9 mouse cellular contexts compared by ENCODE assay signal in genomic region chr7:126702358-126702757, GRCm38 (mm10). TPM values are rescaled to one million over a fixed set of nuclear protein-coding genes. Genes with fewer than 3 reads are reported as not detected.
A peak's percentile ranks its signal among the peaks of the same experiment; 100 is the strongest.
DNase-seq lines count a peak whose midpoint lies in the region; ATAC-seq and TF ChIP-seq lines count a peak whose summit lies in the region.
"Had no signal": no experiment of that assay in that cellular context is flagged by ENCODE, and none has a peak within 500 bp of the region (broad histone marks: within the 10 kb centered on the region; RNA-seq: fewer than 3 reads in every experiment).

No protein-coding gene starts in this region.

- H3K27ac ChIP-seq in forebrain, postnatal 0 days (ENCODE audit: low read depth, low read length) = no peak overlapping the region
- no peak overlapping the region for H3K27ac ChIP-seq in midbrain, embryonic 12.5 days (replicated peaks)
- H3K27ac ChIP-seq in embryonic facial prominence, embryonic 10.5 days (replicated peaks) = no peak overlapping the region
- H3K27ac ChIP-seq in kidney, adult 2 months (ENCODE audit: insufficient read depth, low read depth, low read length) = no peak overlapping the region

- DNase-seq in spleen, adult 18-20 months = peak; percentile 50 to 65
- DNase-seq in spleen, adult 12 weeks (ENCODE audit: low spot score) = no peak
- no peak for DNase-seq in forebrain, postnatal 0 days
- peak; percentile 69 to 84 for DNase-seq in thymus, postnatal 36 days
- no peak for DNase-seq in embryonic facial prominence, embryonic 10.5 days (ENCODE audit: low spot score)
- no peak for DNase-seq in ovary, postnatal 14 days (ENCODE audit: low spot score)
- DNase-seq in kidney, adult 2 months = no peak
- DNase-seq: kidney, postnatal 10 days had no signal

- no peak for ATAC-seq in forebrain, postnatal 0 days
- no peak for ATAC-seq in midbrain, embryonic 12.5 days (ENCODE audit: low FRiP score, low read depth)

- peak overlapping the region; percentile 66 for H3K4me2 ChIP-seq in forebrain, postnatal 0 days (ENCODE audit: low read depth)
- H3K4me2 ChIP-seq in midbrain, embryonic 12.5 days (replicated peaks) = no peak overlapping the region

- H3K36me3 ChIP-seq in forebrain, postnatal 0 days (ENCODE audit: insufficient read depth) = peaks cover 26% of the 10 kb centered on the region
- peaks cover 16% of the 10 kb centered on the region for H3K36me3 ChIP-seq in midbrain, embryonic 12.5 days
- peaks cover 29% of the 10 kb centered on the region for H3K36me3 ChIP-seq in embryonic facial prominence, embryonic 10.5 days (replicated peaks)
- no peaks in the 10 kb centered on the region for H3K36me3 ChIP-seq in kidney, adult 2 months (ENCODE audit: control insufficient read depth, insufficient read depth, low read length)

- H3K27me3 ChIP-seq in forebrain, postnatal 0 days (ENCODE audit: insufficient read depth, low read length) = no peaks in the 10 kb centered on the region
- H3K27me3 ChIP-seq in midbrain, embryonic 12.5 days = peaks cover 25% of the 10 kb centered on the region
- peaks cover 52% of the 10 kb centered on the region for H3K27me3 ChIP-seq in embryonic facial prominence, embryonic 10.5 days (replicated peaks; ENCODE audit: low read depth, poor library complexity, severe bottlenecking)
- H3K27me3 ChIP-seq in kidney, adult 2 months (replicated peaks; ENCODE audit: control insufficient read depth, insufficient read depth, low read length) = 0 out of 2 replicates have a peak, but pooled peaks cover 2% of the 10 kb centered on the region

- WGBS in forebrain, postnatal 0 days = 88% methylated on average over 6 of the region's 6 CpGs
- WGBS in midbrain, embryonic 12.5 days = 88% methylated on average over 6 of the region's 6 CpGs
- 79% methylated on average over 6 of the region's 6 CpGs for WGBS in embryonic facial prominence, embryonic 10.5 days
- WGBS in kidney, adult 2 months = 86% methylated on average over 6 of the region's 6 CpGs

- TF ChIP-seq CTCF in forebrain, postnatal 0 days (IDR thresholded peaks at IDR 0.05; ENCODE audit: low read depth) = no peak
- no peak for TF ChIP-seq CTCF in kidney, adult 2 months (conservative IDR thresholded peaks at IDR 0.05; ENCODE audit: insufficient read depth, insufficient read length, low read depth, low read length)

- peak overlapping the region; percentile 89; the same call in 1 of the 2 replicates for H3K9ac ChIP-seq in forebrain, postnatal 0 days
- H3K9ac ChIP-seq in midbrain, embryonic 12.5 days (replicated peaks) = 0 out of 2 replicates have a peak overlapping the region, but pooled peaks have one; percentile 20

- no peak for TF ChIP-seq POLR2A in kidney, adult 2 months (IDR thresholded peaks at IDR 0.05; ENCODE audit: low read depth, low read length)

- peaks cover 13% of the 10 kb centered on the region; the same call in 1 of the 2 replicates for H3K4me1 ChIP-seq in forebrain, postnatal 0 days (ENCODE audit: insufficient read depth)
- peaks cover 34% of the 10 kb centered on the region for H3K4me1 ChIP-seq in midbrain, embryonic 12.5 days
- H3K4me1 ChIP-seq in embryonic facial prominence, embryonic 10.5 days = peaks cover 34% of the 10 kb centered on the region
- H3K4me1 ChIP-seq in kidney, adult 2 months (ENCODE audit: control insufficient read depth, insufficient read depth, low read length) = no peaks in the 10 kb centered on the region

- no peaks in the 10 kb centered on the region for H3K9me3 ChIP-seq in forebrain, postnatal 0 days (ENCODE audit: low read length)
- no peaks in the 10 kb centered on the region for H3K9me3 ChIP-seq in midbrain, embryonic 12.5 days
- no peaks in the 10 kb centered on the region for H3K9me3 ChIP-seq in embryonic facial prominence, embryonic 10.5 days

- no peak overlapping the region for H3K4me3 ChIP-seq in forebrain, postnatal 0 days (ENCODE audit: low read depth, low read length)
- H3K4me3 ChIP-seq in midbrain, embryonic 12.5 days = no peak overlapping the region
- no peak overlapping the region for H3K4me3 ChIP-seq in embryonic facial prominence, embryonic 10.5 days
- no peak overlapping the region for H3K4me3 ChIP-seq in kidney, adult 2 months (ENCODE audit: insufficient read depth, low read depth, low read length)

RNA-seq across cellular contexts. Expression of gene Coro1a, which starts 5.2 kb away (rescaled TPM):
- total RNA-seq in forebrain, postnatal 0 days (2014; rRNA removed) = 121 and 169 TPM in 2 replicates
- polyA plus RNA-seq in forebrain, postnatal 0 days (2015; fragmentation: Nextera tagmentation; extraction: Ambion mirVana) = 118 and 146 TPM in 2 replicates
- polyA plus RNA-seq in midbrain, embryonic 12.5 days (2016; fragmentation: Nextera tagmentation; extraction: Ambion mirVana) = 60.8 and 65.9 TPM in 2 replicates
- polyA plus RNA-seq in embryonic facial prominence, embryonic 10.5 days (2016; fragmentation: Nextera tagmentation; extraction: Ambion mirVana) = 35.7 and 38.5 TPM in 2 replicates
- polyA plus RNA-seq in kidney, adult 2 months (2012; rRNA removed) = 22.7 and 71.6 TPM in 2 replicates

RNA-seq across cellular contexts. Expression of gene Slx1b, which starts 6.8 kb away (rescaled TPM):
- total RNA-seq in forebrain, postnatal 0 days (2014; rRNA removed) = 15.8 and 17.9 TPM in 2 replicates
- 7.5 and 10.1 TPM in 2 replicates for polyA plus RNA-seq in forebrain, postnatal 0 days (2015; fragmentation: Nextera tagmentation; extraction: Ambion mirVana)
- polyA plus RNA-seq in midbrain, embryonic 12.5 days (2016; fragmentation: Nextera tagmentation; extraction: Ambion mirVana) = 16.6 and 19.1 TPM in 2 replicates
- 14.4 and 15.1 TPM in 2 replicates for polyA plus RNA-seq in embryonic facial prominence, embryonic 10.5 days (2016; fragmentation: Nextera tagmentation; extraction: Ambion mirVana)
- polyA plus RNA-seq in kidney, adult 2 months (2012; rRNA removed) = 13.1 and 17.2 TPM in 2 replicates

RNA-seq across cellular contexts. Expression of gene Bola2, which starts 7.2 kb away (rescaled TPM):
- total RNA-seq in forebrain, postnatal 0 days (2014; rRNA removed) = 66.9 and 115 TPM in 2 replicates
- polyA plus RNA-seq in forebrain, postnatal 0 days (2015; fragmentation: Nextera tagmentation; extraction: Ambion mirVana) = 139 and 205 TPM in 2 replicates
- polyA plus RNA-seq in midbrain, embryonic 12.5 days (2016; fragmentation: Nextera tagmentation; extraction: Ambion mirVana) = 151 TPM in 2 replicates
- polyA plus RNA-seq in embryonic facial prominence, embryonic 10.5 days (2016; fragmentation: Nextera tagmentation; extraction: Ambion mirVana) = 186 and 206 TPM in 2 replicates
- polyA plus RNA-seq in kidney, adult 2 months (2012; rRNA removed) = 63.9 and 67.2 TPM in 2 replicates

RNA-seq across cellular contexts. Expression of gene Sult1a1, which starts 26.1 kb away (rescaled TPM):
- 15.8 and 22.8 TPM in 2 replicates for total RNA-seq in forebrain, postnatal 0 days (2014; rRNA removed)
- polyA plus RNA-seq in forebrain, postnatal 0 days (2015; fragmentation: Nextera tagmentation; extraction: Ambion mirVana) = 15.4 and 16.0 TPM in 2 replicates
- 0.45 and 1.1 TPM in 2 replicates for polyA plus RNA-seq in midbrain, embryonic 12.5 days (2016; fragmentation: Nextera tagmentation; extraction: Ambion mirVana)
- polyA plus RNA-seq in embryonic facial prominence, embryonic 10.5 days (2016; fragmentation: Nextera tagmentation; extraction: Ambion mirVana) = 0.32 and 0.40 TPM in 2 replicates
- polyA plus RNA-seq in kidney, adult 2 months (2012; rRNA removed) = 29.0 and 30.1 TPM in 2 replicates

RNA-seq across cellular contexts. Expression of gene Sgf29, which starts 53.2 kb away (rescaled TPM):
- 22.8 and 37.1 TPM in 2 replicates for total RNA-seq in forebrain, postnatal 0 days (2014; rRNA removed)
- polyA plus RNA-seq in forebrain, postnatal 0 days (2015; fragmentation: Nextera tagmentation; extraction: Ambion mirVana) = 59.6 and 62.3 TPM in 2 replicates
- 44.1 and 46.4 TPM in 2 replicates for polyA plus RNA-seq in midbrain, embryonic 12.5 days (2016; fragmentation: Nextera tagmentation; extraction: Ambion mirVana)
- 64.6 and 65.6 TPM in 2 replicates for polyA plus RNA-seq in embryonic facial prominence, embryonic 10.5 days (2016; fragmentation: Nextera tagmentation; extraction: Ambion mirVana)
- 28.1 and 34.7 TPM in 2 replicates for polyA plus RNA-seq in kidney, adult 2 months (2012; rRNA removed)

Comparison
In these comparisons a context has a peak if more than half of its experiments do, and no peak if none do; other contexts are left out.
1. DNase-seq: peak in spleen, adult 18-20 months (2 of 2) and thymus, postnatal 36 days (2 of 2); none in spleen, adult 12 weeks (single experiment), forebrain, postnatal 0 days (single experiment), embryonic facial prominence, embryonic 10.5 days (single experiment), ovary, postnatal 14 days (single experiment) and kidney, adult 2 months (single experiment).